Mouse (Mus musculus) embryonic fibroblast, embryonic 13.5 days (primary cell): ENCODE data around the gene Thg1l.

Experiments
- CTCF ChIP-seq: IDR thresholded peaks from 2 replicates; pipeline ENCODE4 v1.5.1; 2011; ENCODE audit warnings: mild to moderate bottlenecking, control low read depth, low read length, moderate library complexity, borderline replicate concordance; ENCODE audit not compliant: insufficient read depth
- POLR2A ChIP-seq: IDR thresholded peaks from 2 replicates; pipeline ENCODE4 v1.6.1; 2011; ENCODE audit warnings: low read depth, mild to moderate bottlenecking, control low read depth, low read length, moderate library complexity

DNA sequence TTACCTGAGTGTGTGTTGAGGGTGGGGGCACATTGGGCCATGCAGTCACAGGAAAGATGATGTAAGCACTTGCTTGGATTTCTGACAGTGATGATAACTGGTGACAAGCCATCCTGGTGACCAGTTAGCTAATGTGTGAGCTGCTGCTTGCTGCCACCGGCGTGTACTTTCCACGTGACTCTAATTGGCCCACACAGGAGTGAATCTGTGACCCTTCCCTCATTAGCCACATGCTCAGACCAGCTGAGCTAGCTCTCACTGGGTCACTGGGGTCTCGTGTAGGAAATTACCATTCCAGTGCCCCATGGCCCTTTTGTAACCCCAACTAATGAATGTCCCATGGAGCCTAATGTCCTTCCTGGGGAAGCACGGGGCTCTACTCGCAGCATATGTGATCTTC is 29.9 kb downstream of the Thg1l start:
- TF ChIP-seq CTCF (no peak), POLR2A (no peak)
